Mouse (Mus musculus): ENCODE results near the gene Krtap5-1. TPM values are rescaled to one million over a fixed set of nuclear protein-coding genes. Genes with fewer than 3 reads are reported as not detected.
"Not testable (repeated sequence)": the region's sequence is repeated elsewhere in the genome, so short reads cannot be mapped to it uniquely, and the experiment has no call there.

Krtap5-1 gene
- total RNA-seq, 2 experiments from 2014 or later: not detected

DNA sequence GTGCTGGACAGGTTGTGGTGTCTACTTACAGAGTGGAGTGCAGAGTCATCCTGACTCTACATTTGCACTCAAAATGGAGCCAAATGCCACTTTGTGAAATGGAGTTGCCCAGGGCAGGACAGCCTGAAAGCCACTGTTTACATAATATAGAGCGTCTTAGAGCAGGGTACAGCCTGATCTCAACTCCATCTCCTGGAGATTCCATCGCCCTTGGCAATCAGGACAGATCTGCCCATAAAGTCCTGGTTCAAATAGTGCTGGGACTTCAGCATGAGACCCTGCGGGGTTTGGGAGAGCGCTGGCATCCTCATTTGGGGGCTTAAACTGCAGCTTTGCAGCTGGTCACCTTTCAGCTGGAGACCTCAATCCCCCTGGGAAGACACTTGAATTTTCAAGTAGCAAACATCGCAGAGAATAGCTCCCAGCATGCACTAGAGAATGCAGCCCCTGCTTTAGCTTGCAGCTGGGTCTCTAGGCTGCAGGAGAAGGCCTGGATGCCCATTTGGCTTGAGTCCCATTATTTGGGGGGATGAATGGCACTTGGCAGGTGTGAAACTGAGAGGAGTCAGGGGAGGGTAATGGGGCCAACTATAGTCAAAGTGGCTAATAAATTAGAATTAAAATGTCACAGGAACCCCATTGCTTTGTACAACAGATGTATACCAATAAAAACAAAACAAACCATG lies 17.8 kb upstream of the Krtap5-1 start:
- no peak for DNase-seq

DNA sequence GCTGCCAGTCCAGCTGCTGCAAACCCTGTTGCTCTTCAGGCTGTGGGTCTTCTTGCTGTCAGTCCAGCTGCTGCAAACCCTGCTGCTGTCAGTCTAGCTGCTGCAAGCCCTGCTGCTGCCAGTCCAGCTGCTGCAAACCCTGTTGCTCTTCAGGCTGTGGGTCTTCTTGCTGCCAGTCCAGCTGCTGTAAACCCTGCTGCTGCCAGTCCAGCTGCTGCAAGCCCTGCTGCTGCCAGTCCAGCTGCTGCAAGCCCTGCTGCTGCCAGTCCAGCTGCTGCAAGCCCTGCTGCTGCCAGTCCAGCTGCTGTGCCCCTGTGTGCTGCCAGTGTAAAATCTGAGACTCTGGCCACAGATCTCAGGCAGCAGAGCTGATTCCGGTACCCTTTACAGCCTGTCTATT lies 7.0 kb upstream of the Krtap5-1 start:
- DNase-seq; intact Hi-C loops (cut with DNase I; ENCODE audit: low total_unique reads): not testable (repeated sequence)

More for the DNA sequence above, 17.8 kb upstream of the Krtap5-1 start:
- intact Hi-C loops (cut with DNase I; ENCODE audit: low total_unique reads): loop anchor here (10.0 kb wide), 1 partner anchor 270 kb away; no protein-coding TSS in a partner anchor

DNA sequence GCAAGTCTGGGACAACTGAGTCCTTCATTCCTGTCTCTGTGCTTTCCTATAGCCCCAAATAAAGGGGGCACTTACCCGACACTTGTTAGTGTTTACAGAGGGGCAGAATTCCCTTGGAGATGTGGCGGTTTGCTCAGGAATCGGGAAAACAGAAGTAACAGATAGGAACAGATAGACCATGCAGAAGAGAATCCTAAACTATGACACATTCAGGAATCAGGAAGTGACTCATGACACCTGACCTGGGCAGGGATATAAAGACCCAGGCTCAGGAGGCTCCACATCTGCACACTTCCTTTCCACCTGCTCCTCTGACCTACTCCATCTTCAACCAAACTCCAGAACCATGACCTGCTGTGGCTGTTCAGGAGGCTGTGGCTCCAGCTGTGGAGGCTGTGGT lies 6.3 kb upstream of the Krtap5-1 start, which contains the start of gene Krtap5-4:
Gene Krtap5-4 (plus strand): TSS at position 301 of the 400 bp plus-strand sequence.
- no peak for DNase-seq
- intact Hi-C loops (cut with DNase I; ENCODE audit: low total_unique reads): no loop called here

DNA sequence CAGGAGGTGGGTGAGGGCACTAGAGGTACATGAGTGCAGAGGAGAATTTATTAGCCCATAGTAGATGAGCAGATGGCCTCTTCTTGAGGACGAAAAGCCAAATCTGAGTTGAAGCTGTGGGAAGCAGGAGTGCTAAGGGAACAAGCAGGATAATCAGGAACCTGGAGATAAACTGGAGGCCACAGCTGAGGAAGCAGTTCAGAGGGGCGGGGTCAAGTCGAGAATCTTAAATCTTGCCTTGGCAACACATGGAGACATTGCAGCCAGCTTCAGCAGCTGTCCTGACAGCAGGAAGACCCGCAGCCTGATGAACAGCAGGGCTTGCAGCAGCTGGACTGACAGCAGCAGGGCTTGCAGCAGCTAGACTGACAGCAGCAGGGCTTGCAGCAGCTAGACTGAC lies 810 bp downstream of the Krtap5-1 start:
- intact Hi-C loops (cut with DNase I; ENCODE audit: low total_unique reads); DNase-seq: not testable (repeated sequence)

DNA sequence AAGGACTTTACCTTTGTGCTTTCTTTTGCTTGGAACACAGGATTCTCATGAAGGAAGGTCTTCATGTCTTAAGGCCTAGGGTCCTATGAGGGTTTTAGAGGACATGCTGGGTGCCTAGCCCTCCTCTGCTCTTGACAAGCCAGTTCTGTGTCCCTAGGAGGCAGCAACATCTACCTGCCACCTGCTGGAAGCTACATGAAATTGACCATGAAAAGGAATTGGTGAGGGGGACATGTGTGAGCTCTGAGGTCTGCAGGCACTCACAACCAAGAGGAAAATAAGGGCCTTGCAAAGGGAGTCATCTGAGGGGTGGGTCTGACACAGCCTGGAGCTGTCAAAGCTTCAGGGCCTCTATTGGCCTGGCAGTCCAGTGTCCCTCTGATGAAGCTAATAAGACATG lies 1.5 kb downstream of the Krtap5-1 start:
- intact Hi-C loops (cut with DNase I; ENCODE audit: low total_unique reads): no loop called here
- no peak for DNase-seq

DNA sequence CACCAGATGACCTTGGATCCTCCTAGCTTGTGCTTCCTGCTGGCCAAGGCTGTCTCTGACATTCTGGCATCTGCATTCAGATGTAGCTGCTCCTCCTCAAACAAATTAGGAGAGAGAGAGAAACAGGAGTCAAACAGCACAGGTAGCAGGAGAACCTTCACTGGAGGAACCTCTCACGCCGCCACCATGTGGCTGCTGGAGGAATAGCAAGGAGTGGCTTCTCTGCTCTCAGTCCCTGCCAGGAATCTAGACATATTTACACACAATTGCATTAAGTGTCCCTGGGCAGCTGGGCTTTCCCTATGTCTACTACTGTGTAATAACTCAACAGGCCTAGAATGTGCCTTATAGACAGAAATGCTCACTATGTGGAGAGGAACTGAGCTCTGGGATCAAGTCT lies 3.1 kb downstream of the Krtap5-1 start:
- intact Hi-C loops (cut with DNase I; ENCODE audit: low total_unique reads): not testable (repeated sequence)
- peak; percentile 17 for DNase-seq

- intact Hi-C loops (cut with DNase I; ENCODE audit: low total_unique reads); DNase-seq: not testable (repeated sequence)
These were observed 10.9 kb downstream of the Krtap5-1 start for GRCm38 (mm10) chr7:142285910-142286612.

- DNase-seq: peak; percentile 20
- intact Hi-C loops (cut with DNase I; ENCODE audit: low total_unique reads): no loop called here
These were observed 11.6 kb downstream of the Krtap5-1 start for GRCm38 (mm10) chr7:142285130-142285835.

DNA sequence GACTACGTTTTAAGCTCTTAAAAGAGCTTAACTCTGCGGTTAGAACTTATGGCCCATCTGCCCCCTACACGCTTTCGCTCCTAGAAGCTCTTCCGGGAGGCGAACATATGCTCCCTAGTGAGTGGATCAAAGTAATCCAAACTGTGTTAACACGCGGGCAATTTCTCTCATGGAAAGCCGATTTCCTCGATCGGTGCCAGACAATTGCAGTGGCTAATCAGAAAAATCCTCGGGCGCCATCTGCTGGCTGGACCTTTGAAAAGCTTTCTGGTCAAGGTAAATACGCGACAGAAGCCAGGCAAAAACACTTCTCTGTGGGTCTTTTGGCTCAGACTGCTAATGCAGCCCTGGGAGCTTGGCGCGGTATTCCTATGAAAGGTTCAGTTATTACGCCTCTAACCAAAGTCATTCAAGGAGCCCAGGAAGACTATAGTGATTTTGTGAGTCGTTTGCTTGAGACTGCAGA lies 12.3 kb downstream of the Krtap5-1 start:
- intact Hi-C loops (cut with DNase I; ENCODE audit: low total_unique reads): no loop called here

DNA sequence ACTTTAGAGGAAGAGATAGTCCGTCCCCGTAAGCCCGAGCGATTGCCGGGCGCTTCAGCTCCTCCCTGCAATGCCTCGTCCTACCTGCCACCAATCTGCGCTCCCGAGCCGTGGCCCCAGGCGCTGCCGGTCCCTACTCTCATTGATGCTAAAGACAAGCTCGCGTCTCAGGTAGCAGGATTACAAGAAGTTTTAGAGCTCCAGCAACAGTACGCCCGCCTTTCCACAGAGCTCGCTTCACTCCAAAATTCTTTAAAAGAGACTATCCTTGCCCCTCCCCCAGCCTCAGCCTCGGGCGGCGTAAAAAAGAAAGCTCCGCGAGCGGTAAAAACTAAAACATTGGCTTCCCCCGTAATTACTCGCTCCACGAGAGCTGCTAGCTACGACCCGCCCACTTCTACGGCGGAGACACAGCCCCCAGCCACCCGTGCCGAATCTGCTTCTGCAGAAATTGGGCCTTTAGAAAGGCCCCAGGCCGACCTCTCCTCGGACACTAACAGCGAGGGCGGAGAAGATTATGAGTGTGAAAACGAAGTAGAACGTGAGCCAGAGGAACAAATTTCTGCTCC lies 12.8 kb downstream of the Krtap5-1 start:
- intact Hi-C loops (cut with DNase I; ENCODE audit: low total_unique reads): no loop called here
- DNase-seq: peak; percentile 59

More for the DNA sequence above, 12.3 kb downstream of the Krtap5-1 start:
- peak; percentile 89 for DNase-seq

- intact Hi-C loops (cut with DNase I; ENCODE audit: low total_unique reads); DNase-seq: not testable (repeated sequence)
These were observed 14.1 kb downstream of the Krtap5-1 start for GRCm38 (mm10) chr7:142282847-142283246.

GRCm38 (mm10) chr7:142279291-142279690 lies 17.6 kb downstream of the Krtap5-1 start:
- DNase-seq; intact Hi-C loops (cut with DNase I; ENCODE audit: low total_unique reads): not testable (repeated sequence)

- intact Hi-C loops (cut with DNase I; ENCODE audit: low total_unique reads): not testable (repeated sequence)
- peak; percentile 65 for DNase-seq
These were observed 18.7 kb downstream of the Krtap5-1 start for GRCm38 (mm10) chr7:142278183-142278582.

GRCm38 (mm10) chr7:142274263-142274662 lies 22.7 kb downstream of the Krtap5-1 start, which contains the start of gene Gm4559:
Gene Gm4559, minus strand, starts transcription at chr7:142274363.
- DNase-seq; intact Hi-C loops (cut with DNase I; ENCODE audit: low total_unique reads): not testable (repeated sequence)

- DNase-seq; intact Hi-C loops (cut with DNase I; ENCODE audit: low total_unique reads): not testable (repeated sequence)
These were observed 38.7 kb downstream of the Krtap5-1 start, which contains the start of gene Gm2431 for GRCm38 (mm10) chr7:142258254-142258653. Gene Gm2431, minus strand, starts transcription at chr7:142258354.

- DNase-seq: peak; percentile 10
- intact Hi-C loops (cut with DNase I; ENCODE audit: low total_unique reads): no loop called here
These were observed 41.4 kb downstream of the Krtap5-1 start for GRCm38 (mm10) chr7:142255517-142255916.

DNA sequence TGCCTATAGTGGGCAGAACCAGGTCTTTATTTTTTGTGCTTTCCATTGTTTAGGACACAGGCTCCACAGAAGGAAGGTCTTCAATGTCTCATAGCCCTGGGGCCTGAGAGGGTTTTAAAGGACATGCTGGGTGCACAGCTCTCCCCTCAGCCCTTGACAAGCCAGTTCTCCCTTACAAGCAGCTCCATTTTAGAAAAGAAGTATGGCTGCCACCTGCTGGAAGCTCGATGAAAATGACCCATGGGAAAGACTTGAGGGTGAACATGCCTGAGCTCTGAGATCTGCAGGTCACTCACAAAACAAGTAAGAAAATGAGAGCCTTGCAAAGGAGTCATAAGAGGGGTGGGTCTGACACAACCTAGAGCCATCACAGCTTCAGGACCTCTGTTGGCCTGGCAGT lies 47.1 kb downstream of the Krtap5-1 start:
- no peak for DNase-seq
- intact Hi-C loops (cut with DNase I; ENCODE audit: low total_unique reads): loop anchor here (5.0 kb wide), 1 partner anchor 103 kb away; no protein-coding TSS in a partner anchor

All from gastrocnemius, postnatal 14 days (tissue).